Mouse (Mus musculus) ES-E14 (cell line): ENCODE measurements at regions not wholly inside any gene's neighbourhood (a gene's known extent, or its start where the extent isn't known, plus 50 kb on each side); places are given as distances from the start of the nearest gene placed in this dataset.

ENCODE experiments used
- DNase-seq: peaks from one replicate; pipeline ENCODE4 v3.0.0-alpha.2; 2013; ENCODE audit warnings: low read depth, low spot score
- H3K27ac ChIP-seq: 2 replicates; pipeline ENCODE4 v1.5.1; 2012; ENCODE audit warnings: low read depth, mild to moderate bottlenecking, low read length, moderate library complexity, mixed read lengths; ENCODE audit not compliant: poor library complexity, insufficient read depth, severe bottlenecking
- H3K36me3 ChIP-seq: 2 replicates; pipeline ENCODE4 v1.6.1; 2012; ENCODE audit warnings: mild to moderate bottlenecking, low read length, moderate library complexity, mixed read lengths; ENCODE audit not compliant: control insufficient read depth, poor library complexity, insufficient read depth, severe bottlenecking
- H3K4me1 ChIP-seq, 2 experiments: fragments of 150-350 bp in 1 of 2; sonication (generic) in 1 of 2; 2 replicates each; pipeline ENCODE4 v1.6.1; 2012; ENCODE audit warnings: low read length in 2 of 2, mild to moderate bottlenecking in 1 of 2, mixed read lengths in 1 of 2; ENCODE audit not compliant: control insufficient read depth in 2 of 2, insufficient read depth in 2 of 2, poor library complexity in 1 of 2
- H3K4me3 ChIP-seq, 2 experiments: fragments of 150-350 bp in 1 of 2; sonication (generic) in 1 of 2; 2 replicates each; pipeline ENCODE4 v1.5.1; 2012; ENCODE audit warnings: low read length in 2 of 2, low read depth in 1 of 2, mild to moderate bottlenecking in 1 of 2, mixed read lengths in 1 of 2; ENCODE audit not compliant: insufficient read depth in 1 of 2, poor library complexity in 1 of 2, severe bottlenecking in 1 of 2
- H3K9ac ChIP-seq: 2 replicates; pipeline ENCODE4 v1.6.1; 2012; ENCODE audit warnings: low read depth, mild to moderate bottlenecking, low read length, mixed read lengths; ENCODE audit not compliant: poor library complexity, insufficient read depth, severe bottlenecking
- H3K9me3 ChIP-seq: fragments of 150-350 bp; sonication (generic); 2 replicates; pipeline ENCODE4 v1.6.1; 2012; ENCODE audit warnings: low read depth, mild to moderate bottlenecking, low read length; ENCODE audit not compliant: control insufficient read depth, insufficient read depth
- CHD2 ChIP-seq: IDR thresholded peaks from 2 replicates; pipeline ENCODE4 v1.6.1; 2014; ENCODE audit warnings: mild to moderate bottlenecking, low read depth, low read length, inconsistent platforms
- HCFC1 ChIP-seq: IDR thresholded peaks from 2 replicates; pipeline ENCODE4 v1.6.1; 2012; ENCODE audit warnings: low read length, inconsistent platforms, borderline replicate concordance; ENCODE audit not compliant: insufficient read depth
- MAFK ChIP-seq: IDR thresholded peaks from 2 replicates; pipeline ENCODE4 v1.6.1; 2014; ENCODE audit warnings: mild to moderate bottlenecking, low read depth, low read length, inconsistent platforms; ENCODE audit not compliant: insufficient read depth
- ZC3H11A ChIP-seq: IDR thresholded peaks from 2 replicates; pipeline ENCODE4 v1.6.1; 2012; ENCODE audit warnings: low read depth, mild to moderate bottlenecking, inconsistent platforms, low read length, borderline replicate concordance
- ZNF384 ChIP-seq: IDR thresholded peaks from 2 replicates; pipeline ENCODE4 v1.6.1; 2012; ENCODE audit warnings: low read depth, low read length, inconsistent platforms
- in situ Hi-C, 2 experiments: fragments of 600-800 bp; cut with MboI; formaldehyde crosslinking; loops; one replicate each; pipeline ENCODE4 v1.15.1; 2025; ENCODE audit warnings: low sequenced_read_pairs in 2 of 2, inconsistent platforms in 1 of 2; ENCODE audit not compliant: unreplicated experiment in 2 of 2

- Histone ChIP-seq H3K27ac (no peak overlapping the region), H3K9ac (no peak overlapping the region), H3K36me3 (no peaks in the 10 kb centered on the region), H3K4me1 (no peaks in the 10 kb centered on the region), H3K4me3 (no peak overlapping the region), H3K9me3 (no peaks in the 10 kb centered on the region)
- peak; percentile 83 for DNase-seq
- in situ Hi-C loops: no loop called here
- TF ChIP-seq ZC3H11A (peak; percentile 85), ZNF384 (no peak)
Observed at GRCm38 (mm10) chr2:101472449-101473115, 151.9 kb upstream of the Rag2 start.

- Histone ChIP-seq H3K4me3 (no peak overlapping the region), H3K9ac (no peak overlapping the region), H3K9me3 (no peaks in the 10 kb centered on the region), H3K4me1 (no peaks in the 10 kb centered on the region), H3K36me3 (no peaks in the 10 kb centered on the region), H3K27ac (no peak overlapping the region)
- in situ Hi-C loops: no loop called here
- no peak for DNase-seq
- no peak for TF ChIP-seq ZNF384
- TF ChIP-seq CHD2: no peak
- TF ChIP-seq ZC3H11A: no peak
- no peak for TF ChIP-seq HCFC1
- TF ChIP-seq MAFK: no peak
Observed at GRCm38 (mm10) chr2:101473116-101473485, 151.4 kb upstream of the Rag2 start.

GRCm38 (mm10) chr2:101476862-101477261 lies 147.7 kb upstream of the Rag2 start:
- Histone ChIP-seq H3K9ac (no peak overlapping the region), H3K36me3 (no peaks in the 10 kb centered on the region), H3K27ac (no peak overlapping the region), H3K9me3 (no peaks in the 10 kb centered on the region), H3K4me3 (no peak overlapping the region), H3K4me1 (no peaks in the 10 kb centered on the region)
- in situ Hi-C loops: no loop called here
- no peak for DNase-seq
- TF ChIP-seq ZC3H11A (no peak), HCFC1 (no peak), MAFK (no peak), CHD2 (no peak), ZNF384 (no peak)

GRCm38 (mm10) chr2:101490207-101490606 lies 134.3 kb upstream of the Rag2 start:
- in situ Hi-C loops: no loop called here
- H3K27ac ChIP-seq: no peak overlapping the region
- H3K9ac ChIP-seq: no peak overlapping the region
- no peaks in the 10 kb centered on the region for H3K4me1 ChIP-seq
- H3K4me3 ChIP-seq: no peak overlapping the region
- no peak for DNase-seq
- H3K9me3 ChIP-seq: no peaks in the 10 kb centered on the region
- H3K36me3 ChIP-seq: no peaks in the 10 kb centered on the region
- TF ChIP-seq ZNF384 (no peak), CHD2 (no peak), HCFC1 (no peak), ZC3H11A (no peak), MAFK (no peak)

DNA sequence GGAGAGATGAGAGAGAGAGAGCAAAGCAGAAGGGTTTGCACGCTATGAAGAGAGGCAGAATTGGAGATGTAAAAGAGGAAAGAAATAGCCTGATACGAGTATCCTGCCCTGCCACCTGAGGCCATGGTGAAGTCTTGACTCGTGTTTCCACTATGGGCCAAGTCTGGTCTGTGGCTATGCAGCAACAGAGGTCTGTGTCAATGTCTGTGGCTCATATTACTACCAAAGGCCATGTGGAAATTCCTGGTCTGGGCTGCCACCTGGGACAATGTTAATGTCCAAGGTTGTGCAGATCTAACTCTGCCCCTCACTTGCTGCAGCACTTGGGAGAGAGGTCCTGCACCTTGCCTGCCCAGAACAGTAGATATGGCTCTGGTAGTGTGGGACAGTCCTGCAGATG lies 132.8 kb upstream of the Rag2 start:
- Histone ChIP-seq H3K9ac (no peak overlapping the region), H3K4me1 (no peaks in the 10 kb centered on the region), H3K36me3 (no peaks in the 10 kb centered on the region), H3K27ac (no peak overlapping the region), H3K4me3 (no peak overlapping the region), H3K9me3 (no peaks in the 10 kb centered on the region)
- TF ChIP-seq HCFC1 (no peak), MAFK (no peak), ZC3H11A (no peak), ZNF384 (no peak), CHD2 (no peak)
- in situ Hi-C loops: no loop called here
- DNase-seq: no peak
